Mouse (Mus musculus): Measurements from ENCODE around the gene Tox3. TPM values are rescaled to one million over a fixed set of nuclear protein-coding genes. Genes with fewer than 3 reads are reported as not detected.

The Tox3 gene
- total RNA-seq, 2 experiments from 2014 or later, result 12.3 to 14.0 TPM

DNA sequence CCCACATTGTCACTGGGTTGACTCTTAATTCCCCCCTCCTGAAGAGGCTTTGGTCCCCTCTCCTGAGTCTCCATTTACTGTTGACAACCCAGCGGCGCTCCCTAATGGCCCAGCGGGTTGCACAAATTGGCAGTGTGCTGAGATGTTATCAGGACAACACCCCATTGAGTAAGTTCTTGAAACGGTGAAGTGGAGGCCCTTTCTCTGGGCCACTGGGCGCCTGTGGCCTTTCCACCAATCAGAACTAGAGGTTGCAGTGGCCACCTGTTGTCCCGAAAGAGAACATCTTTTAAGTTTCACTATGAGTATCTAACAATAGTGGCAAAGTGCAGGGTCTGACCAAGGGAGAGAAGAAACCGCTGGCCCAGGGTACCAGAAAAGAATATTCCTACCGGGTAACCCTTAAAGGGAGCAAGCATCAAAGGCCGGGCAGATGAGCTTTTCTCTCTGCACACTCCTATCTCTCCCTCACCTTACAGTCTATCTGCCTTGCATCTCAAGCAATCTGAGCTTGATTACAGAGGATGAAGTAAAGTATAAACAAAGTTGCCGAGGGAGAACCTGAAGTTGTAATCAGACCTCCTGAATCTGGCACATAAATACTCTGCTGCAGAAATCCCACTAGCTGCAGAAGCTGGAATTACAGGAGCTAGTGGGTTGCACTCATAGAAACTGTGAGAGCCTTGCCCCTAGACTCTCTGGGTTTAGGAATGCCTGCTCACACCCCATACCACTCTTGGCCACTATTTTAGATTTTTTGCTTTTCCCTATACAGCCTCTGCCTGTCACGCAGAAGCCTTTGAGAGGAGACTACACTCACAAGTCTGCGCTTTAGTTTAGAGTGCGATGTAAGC lies 1.8 kb upstream of the Tox3 start:
- no peak for DNase-seq (ENCODE audit: low spot score in 2 of 2)
- TF ChIP-seq CTCF (conservative IDR thresholded peaks at IDR 0.05), result peak; percentile 81
- Histone ChIP-seq H3K4me3 (no peak overlapping the region), H3K27ac (no peak overlapping the region)

DNA sequence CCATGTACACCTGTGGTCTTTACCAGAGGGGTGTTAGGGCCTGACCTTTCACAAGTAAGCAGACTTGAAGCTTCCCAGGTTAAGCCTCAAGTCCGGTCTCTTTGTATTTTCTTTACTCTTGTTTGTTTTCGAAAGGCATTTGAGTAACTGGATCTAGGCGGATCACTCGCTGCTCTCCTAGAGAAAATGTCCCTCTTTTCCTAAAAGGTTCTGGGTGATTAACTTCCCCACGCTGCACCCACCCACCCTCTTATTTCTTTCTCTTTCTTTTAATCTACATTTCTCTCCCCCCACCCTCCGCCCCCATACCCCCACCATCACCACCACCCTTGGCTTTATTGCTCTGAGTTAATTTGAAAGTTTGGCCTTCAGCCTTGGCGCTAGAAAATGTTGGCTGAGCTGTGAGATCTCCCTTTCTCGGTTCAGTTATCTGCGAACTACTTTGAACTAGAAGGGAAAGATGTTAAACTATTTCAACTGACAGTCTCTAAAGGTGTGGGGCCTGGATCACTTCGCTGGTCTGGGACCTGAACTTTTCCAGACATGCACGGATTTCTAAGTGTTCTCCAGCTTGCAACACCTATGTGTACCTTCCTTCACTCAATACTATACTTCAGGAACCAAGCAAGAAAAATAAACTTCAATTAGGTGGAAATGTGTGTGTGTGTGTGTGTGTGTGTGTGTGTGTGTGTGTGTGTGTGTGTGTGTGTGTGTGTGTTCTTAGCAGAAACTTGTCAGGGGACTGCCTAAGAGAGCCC lies 962 bp upstream of the Tox3 start:
- TF ChIP-seq CTCF (conservative IDR thresholded peaks at IDR 0.05), result no peak
- Histone ChIP-seq H3K27ac (peak overlapping the region; percentile 52; the same call in 1 of the 2 replicates), H3K4me3 (peak overlapping the region; percentile 50)
- DNase-seq (ENCODE audit: low spot score in 2 of 2), result no peak

DNA sequence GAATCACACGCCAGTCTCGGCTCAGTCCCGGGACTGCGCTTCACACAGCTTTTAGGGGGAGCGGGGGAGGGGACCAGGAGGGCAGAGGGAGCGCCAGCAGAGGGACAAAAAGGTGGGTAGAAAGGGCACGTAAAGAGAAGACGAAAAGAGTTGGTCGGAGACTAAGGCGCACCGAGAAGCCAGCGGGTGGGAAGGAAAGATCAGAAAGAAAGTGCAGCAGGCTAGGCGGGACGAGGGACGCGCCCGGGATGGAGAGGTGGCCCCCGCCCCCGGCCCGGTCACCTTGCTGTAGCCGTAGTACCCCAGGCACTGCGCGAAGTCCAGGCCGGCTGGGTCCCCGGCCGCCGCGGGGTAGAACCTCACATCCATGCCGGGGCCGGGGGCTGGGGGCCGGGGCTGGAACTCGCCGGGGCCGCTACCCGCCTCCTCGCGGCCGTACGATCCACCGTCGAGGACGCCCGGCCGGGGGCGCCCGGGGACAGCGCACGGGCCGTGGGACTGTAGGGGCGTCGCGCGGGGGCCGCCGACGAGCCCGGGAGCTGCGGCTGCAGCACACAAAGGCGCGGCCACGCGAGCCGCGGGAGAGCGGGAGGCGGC lies 464 bp downstream of the Tox3 start:
- Histone ChIP-seq H3K27ac (peak overlapping the region; percentile 82), H3K4me3 (peak overlapping the region; percentile 73)
- DNase-seq (ENCODE audit: low spot score in 2 of 2), result no peak
- peak; percentile 40 for TF ChIP-seq CTCF (conservative IDR thresholded peaks at IDR 0.05)

DNA sequence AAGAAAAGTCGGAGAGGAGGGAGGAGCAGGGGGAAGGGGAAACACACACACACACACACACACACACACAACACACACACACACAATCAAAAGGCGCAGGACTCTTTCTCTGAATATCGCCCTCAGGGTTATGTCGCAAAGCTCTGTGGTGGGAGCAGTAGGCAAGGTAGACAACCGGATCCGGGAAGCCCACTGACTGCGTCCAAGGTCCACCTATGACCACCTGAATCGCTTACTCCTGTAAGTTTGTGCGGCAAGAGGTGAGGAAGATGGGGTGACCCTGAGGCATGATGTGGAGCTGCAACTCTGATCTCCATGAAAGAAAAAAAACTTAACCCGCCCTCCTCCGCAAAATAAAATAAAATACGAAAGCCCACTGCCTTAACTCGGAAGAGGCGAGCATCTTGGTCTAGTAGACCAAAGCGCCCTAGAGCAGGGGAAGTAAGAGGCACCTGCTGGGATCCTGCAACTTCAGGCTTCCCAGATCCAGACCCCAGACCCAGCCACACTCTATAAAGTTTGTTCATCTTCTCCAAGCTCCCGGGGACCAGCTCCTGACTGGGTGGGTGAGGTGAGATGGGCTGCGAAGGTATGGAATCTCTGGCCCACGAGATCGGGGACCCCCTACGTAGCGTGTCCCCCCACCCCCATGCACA lies 1.1 kb downstream of the Tox3 start:
- H3K4me3 ChIP-seq, result peak overlapping the region; percentile 73
- TF ChIP-seq CTCF (conservative IDR thresholded peaks at IDR 0.05), result no peak
- DNase-seq (ENCODE audit: low spot score in 2 of 2), result no peak
- peak overlapping the region; percentile 82 for H3K27ac ChIP-seq

DNA sequence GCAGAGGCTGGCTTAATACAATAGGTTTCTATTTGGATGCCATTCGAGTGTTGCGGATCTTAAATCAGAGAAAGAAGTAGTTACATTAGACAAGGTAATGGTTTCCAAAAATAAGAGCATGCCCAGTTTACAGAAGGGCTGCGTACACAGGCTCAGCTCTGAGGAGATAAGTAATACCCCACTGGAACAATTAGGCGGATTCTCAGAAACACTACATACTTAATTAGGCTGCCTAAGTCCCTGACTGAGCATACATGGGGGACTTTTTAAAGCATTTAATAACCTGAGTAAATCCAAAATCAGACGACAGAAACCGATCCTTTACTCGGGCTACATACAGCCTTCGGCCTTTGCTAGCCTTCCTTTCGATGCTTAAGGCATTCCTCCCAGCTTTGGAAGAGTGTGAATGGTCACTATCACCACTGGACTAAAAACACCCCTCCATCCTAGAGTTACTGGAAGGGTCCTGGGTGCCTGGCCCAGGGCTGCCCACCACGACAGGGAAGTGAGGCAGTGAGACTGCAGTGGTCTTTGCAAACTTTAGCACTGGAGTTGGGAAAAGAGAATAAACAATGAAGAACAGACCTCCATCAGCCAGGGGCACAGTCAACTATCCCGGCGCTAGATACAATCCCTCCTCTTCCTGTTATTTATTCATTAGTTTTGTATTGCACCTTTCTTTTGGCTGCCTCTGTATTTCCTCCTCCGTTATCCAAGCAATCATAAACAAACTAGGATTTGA lies 1.8 kb downstream of the Tox3 start:
- 0 out of 2 replicates have a peak overlapping the region, but pooled peaks have one; percentile 18 for H3K27ac ChIP-seq
- TF ChIP-seq CTCF (conservative IDR thresholded peaks at IDR 0.05), result no peak
- peak overlapping the region; percentile 73 for H3K4me3 ChIP-seq
- DNase-seq (ENCODE audit: low spot score in 2 of 2), result no peak

DNA sequence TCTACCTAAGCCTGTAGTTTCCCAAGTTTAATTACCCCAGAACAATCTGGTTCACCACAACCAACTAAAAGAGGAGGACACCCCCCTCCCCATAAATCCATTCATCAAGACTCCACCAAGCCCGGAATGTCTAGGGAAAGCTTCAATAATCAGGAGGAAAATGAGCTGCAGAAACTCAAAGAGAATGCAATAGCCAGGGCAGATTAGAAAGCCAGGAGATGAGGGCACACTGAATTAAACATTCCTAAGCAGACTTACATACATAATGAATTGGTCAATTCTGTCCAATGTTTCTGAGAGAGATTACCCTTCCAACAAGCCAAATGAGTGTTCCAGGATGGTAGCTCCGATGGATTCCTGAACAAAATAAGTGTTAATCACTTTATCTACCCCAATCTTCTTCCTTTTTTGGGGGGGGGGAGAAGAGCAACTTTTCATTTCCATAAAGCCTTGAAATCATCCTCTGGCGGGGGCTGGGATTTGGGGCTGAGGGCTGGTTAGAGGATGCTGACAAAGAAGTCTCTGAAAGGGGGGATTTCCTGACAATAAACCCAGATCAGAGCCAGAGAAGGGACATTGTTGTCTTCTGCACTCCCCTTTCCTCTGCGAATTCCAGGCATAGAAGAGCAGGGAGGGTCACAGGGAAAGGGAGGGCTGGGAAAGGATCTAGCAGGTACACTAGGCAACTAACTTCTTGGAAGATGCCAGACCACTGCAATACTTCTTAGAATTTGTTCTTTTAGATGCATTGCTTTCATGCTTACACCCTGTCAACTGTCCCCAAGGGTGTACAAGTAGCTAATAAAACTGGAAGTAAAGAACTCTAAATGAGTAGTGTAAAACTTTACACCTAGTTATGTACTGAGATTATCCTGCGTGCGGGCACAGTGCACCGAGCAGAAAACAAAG lies 17.5 kb downstream of the Tox3 start:
- Histone ChIP-seq H3K4me3 (no peak overlapping the region), H3K27ac (no peak overlapping the region)
- no peak for TF ChIP-seq CTCF (conservative IDR thresholded peaks at IDR 0.05)
- no peak for DNase-seq (ENCODE audit: low spot score in 2 of 2)

DNA sequence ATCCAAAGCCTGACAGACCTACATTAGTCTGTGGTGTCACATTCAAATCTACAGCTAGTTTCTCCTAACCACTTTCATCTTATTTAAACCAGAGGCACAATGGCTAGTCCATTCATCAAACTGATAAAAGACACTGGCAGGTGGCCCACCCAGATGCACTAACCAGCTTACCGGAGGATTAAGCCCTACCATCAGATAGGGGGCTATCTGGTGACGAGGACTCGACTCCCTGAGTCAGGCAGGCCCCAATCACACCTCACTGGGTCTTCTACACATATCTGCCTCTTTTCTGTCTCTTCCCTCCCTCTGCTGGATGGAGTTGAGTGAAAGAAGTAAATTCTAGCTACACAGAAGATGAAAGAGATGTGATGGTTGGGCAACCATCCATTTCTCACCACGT lies 24.3 kb downstream of the Tox3 start:
- TF ChIP-seq CTCF (conservative IDR thresholded peaks at IDR 0.05), result no peak
- Histone ChIP-seq H3K27ac (no peak overlapping the region), H3K4me3 (no peak overlapping the region)
- DNase-seq (ENCODE audit: low spot score in 2 of 2), result no peak

DNA sequence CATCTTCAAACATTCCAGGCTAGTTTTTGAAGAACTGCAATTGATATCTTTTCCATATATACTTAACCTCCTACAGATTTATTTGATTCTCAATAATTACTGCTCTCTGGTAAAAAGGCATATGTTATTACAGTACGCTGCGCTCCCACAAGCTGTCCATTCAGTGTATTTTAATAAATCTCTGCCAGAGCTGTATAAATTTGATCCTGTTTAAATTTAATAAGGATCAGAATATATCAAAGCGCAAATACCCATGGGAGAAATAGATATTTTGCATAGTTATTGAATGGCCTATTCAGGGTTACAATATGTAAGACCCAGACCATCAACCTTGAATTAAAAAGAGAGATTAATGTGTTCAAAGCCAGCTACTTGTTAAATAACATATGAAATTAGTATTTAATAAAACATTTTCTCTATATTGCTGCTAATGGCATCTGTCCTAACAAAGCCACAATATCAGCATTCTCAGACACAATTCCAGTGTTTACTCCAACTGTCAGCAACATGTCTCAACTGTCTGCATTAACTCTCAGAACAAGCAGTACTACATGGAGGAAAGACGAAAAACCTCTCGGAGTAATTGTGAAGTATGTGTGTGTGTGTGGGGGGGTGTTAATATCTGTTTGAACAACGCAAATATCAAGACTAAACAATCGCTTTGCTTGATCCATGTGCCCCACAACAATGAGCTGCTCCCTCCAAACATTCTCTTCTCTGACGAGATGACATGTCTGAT lies 25.3 kb downstream of the Tox3 start:
- H3K4me3 ChIP-seq, result no peak overlapping the region
- H3K27ac ChIP-seq, result no peak overlapping the region
- no peak for TF ChIP-seq CTCF (conservative IDR thresholded peaks at IDR 0.05)
- no peak for DNase-seq (ENCODE audit: low spot score in 2 of 2)

DNA sequence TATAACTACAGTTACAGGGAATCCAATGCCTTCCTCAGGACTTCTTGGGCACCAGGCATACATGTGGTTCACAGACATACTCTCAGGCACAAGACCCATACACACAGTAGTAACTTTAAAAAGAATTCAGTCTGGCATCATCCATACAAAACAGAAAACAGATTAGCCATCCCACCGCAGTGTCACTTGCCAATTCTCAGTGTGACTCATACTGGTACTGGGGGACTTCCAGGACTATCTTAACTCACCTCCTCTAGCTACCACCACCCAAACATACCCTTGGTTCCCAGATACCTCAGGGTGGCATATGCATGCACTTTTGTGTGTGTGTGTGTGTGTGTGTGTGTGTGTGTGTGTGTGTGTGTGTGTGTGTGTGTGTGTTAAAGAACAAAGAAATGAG lies 26.9 kb downstream of the Tox3 start:
- TF ChIP-seq CTCF (conservative IDR thresholded peaks at IDR 0.05), result no peak
- Histone ChIP-seq H3K4me3 (no peak overlapping the region), H3K27ac (no peak overlapping the region)
- no peak for DNase-seq (ENCODE audit: low spot score in 2 of 2)

DNA sequence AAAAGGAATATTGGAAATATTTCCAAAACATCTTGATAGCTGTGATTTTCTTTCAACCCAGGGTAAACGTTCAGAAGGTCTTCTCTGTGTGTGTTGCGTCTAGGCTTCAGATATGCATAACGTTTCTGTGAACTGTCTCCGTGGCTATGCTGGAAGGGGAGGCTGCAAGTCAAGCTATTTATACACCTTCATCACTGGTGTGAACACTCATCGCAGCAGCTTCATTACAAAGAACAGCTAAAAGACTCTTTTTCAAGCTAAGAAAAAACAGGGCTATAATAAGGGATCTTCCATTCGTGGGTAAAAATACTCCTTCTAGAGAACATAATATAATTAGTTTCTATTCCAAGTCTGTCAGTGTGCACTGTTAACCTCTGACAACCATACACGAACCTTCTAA lies 33.8 kb downstream of the Tox3 start:
- no peak for DNase-seq (ENCODE audit: low spot score in 2 of 2)
- TF ChIP-seq CTCF (conservative IDR thresholded peaks at IDR 0.05), result no peak

DNA sequence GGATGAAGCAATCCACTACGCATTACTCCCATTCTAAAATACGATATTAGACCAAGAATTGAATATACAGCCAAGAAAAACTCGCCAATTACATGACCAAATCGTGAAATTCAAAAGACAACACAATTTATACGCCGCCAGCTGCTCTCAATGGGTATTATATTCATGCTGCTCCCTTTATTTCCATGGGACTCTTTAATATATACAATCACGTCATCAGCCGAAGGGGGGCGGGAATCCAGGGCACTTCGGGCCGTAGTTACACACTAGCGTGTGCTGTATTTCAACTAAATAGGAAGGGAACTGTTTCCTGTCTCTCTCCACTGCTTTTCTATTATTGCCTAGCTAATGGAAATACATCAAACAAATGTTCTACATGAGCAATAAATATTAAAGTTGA lies 45.2 kb downstream of the Tox3 start:
- no peak for TF ChIP-seq CTCF (conservative IDR thresholded peaks at IDR 0.05)
- no peak for DNase-seq (ENCODE audit: low spot score in 2 of 2)
- Histone ChIP-seq H3K4me3 (no peak overlapping the region), H3K27ac (peak overlapping the region; percentile 59; the same call in 1 of the 2 replicates)

More for the DNA sequence above, 33.8 kb downstream of the Tox3 start:
- no peak overlapping the region for H3K27ac ChIP-seq
- no peak overlapping the region for H3K4me3 ChIP-seq
